Mouse (Mus musculus) forebrain, embryonic 14.5 days (tissue): ENCODE data around the gene Mrpl55. TPM values are rescaled to one million over a fixed set of nuclear protein-coding genes. Genes with fewer than 3 reads are reported as not detected.
"Not testable (repeated sequence)": the region's sequence is repeated elsewhere in the genome, so short reads cannot be mapped to it uniquely, and the experiment has no call there.

Source experiments
- ATAC-seq: fragments of 200-750 bp; cut with Nextera tagmentation; 2 replicates; pipeline ENCODE4 v1.8.0; 2017; ENCODE audit warnings: mild to moderate bottlenecking, moderate library complexity
- DNase-seq: peaks from one replicate; pipeline ENCODE4 v3.0.0-alpha.2; 2015; ENCODE audit warnings: low spot score
- H3K27ac ChIP-seq: fragments of 300-500 bp; sonication (generic); 2 replicates; pipeline ENCODE4 v1.5.1; 2014; ENCODE audit warnings: low read depth, mild to moderate bottlenecking, control low read depth, low read length, moderate library complexity
- H3K27me3 ChIP-seq: fragments of 300-500 bp; sonication (generic); replicated peaks from 2 replicates; pipeline ENCODE4 v1.6.1; 2014; ENCODE audit warnings: low read length, control low read depth, mixed read lengths; ENCODE audit not compliant: control insufficient read depth, insufficient read depth
- H3K36me3 ChIP-seq: fragments of 300-500 bp; sonication (generic); 2 replicates; pipeline ENCODE4 v1.6.1; 2014; ENCODE audit warnings: low read length, control low read depth; ENCODE audit not compliant: control insufficient read depth, insufficient read depth
- H3K4me1 ChIP-seq: fragments of 300-500 bp; sonication (generic); 2 replicates; pipeline ENCODE4 v1.6.1; 2014; ENCODE audit warnings: antibody characterized with exemption, low read length, control low read depth; ENCODE audit not compliant: control insufficient read depth, insufficient read depth
- H3K4me2 ChIP-seq: fragments of 300-500 bp; sonication (generic); 2 replicates; pipeline ENCODE4 v1.6.1; 2014; ENCODE audit warnings: mild to moderate bottlenecking, control low read depth, low read length
- H3K4me3 ChIP-seq: fragments of 300-500 bp; sonication (generic); 2 replicates; pipeline ENCODE4 v1.5.1; 2014; ENCODE audit warnings: low read depth, low read length, control low read depth
- H3K9ac ChIP-seq: fragments of 300-500 bp; sonication (generic); 2 replicates; pipeline ENCODE4 v1.6.1; 2014; ENCODE audit warnings: mild to moderate bottlenecking, low read length, control low read depth, moderate library complexity
- H3K9me3 ChIP-seq: fragments of 300-500 bp; sonication (generic); replicated peaks from 2 replicates; pipeline ENCODE4 v1.6.1; 2016; ENCODE audit warnings: low read length, control low read depth, mixed read lengths; ENCODE audit not compliant: control insufficient read depth
- WGBS: fragments of 180-500 bp; shearing (Covaris S2); extraction: QIAGEN DNeasy Blood & Tissue Kit; methylation state at CpG from one replicate; pipeline ENCODE4 v1.1.7; 2014; 5-methylcytosine and 5-hydroxymethylcytosine counted together
- polyA plus RNA-seq: library from polyadenylated mRNA; unstranded; fragments of >200 nt; fragmentation: Nextera tagmentation; extraction: Ambion mirVana; gene quantifications from 2 replicates; pipeline ENCODE4 v1.2.1, GENCODE M21; 2014

Gene Mrpl55
- polyA plus RNA-seq, 1 experiment from 2014 or later = 119 TPM

DNA sequence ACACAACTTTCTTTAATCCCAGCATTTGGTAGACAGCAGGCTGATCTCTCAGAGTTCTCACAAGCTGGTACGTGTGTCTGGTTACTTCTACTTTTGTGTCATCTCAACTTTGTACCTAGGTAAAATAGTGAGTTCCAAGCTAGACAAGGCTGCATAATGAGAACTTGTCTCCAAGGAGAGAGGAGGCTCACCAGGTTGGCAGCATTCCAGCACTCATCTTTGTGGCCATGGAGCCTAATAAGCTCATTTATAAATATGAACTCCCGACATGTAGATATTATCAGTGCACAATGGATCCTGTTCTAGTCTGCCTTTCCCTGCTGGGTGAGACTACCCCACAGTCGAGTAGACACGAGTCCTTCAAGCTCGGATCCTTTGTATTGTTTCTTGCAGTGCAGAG, 7.3 kb downstream of the Mrpl55 start:
- Histone ChIP-seq H3K27ac (no peak overlapping the region), H3K4me1 (peaks cover 5% of the 10 kb centered on the region; the same call in 1 of the 2 replicates), H3K9me3 (no peaks in the 10 kb centered on the region), H3K4me2 (peak overlapping the region; percentile 73; the same call in 1 of the 2 replicates), H3K27me3 (no peaks in the 10 kb centered on the region), H3K36me3 (peaks cover 61% of the 10 kb centered on the region), H3K9ac (no peak overlapping the region), H3K4me3 (no peak overlapping the region)
- 65% methylated on average over 5 of the region's 5 CpGs for WGBS
- DNase-seq (no peak), ATAC-seq (no peak)

DNA sequence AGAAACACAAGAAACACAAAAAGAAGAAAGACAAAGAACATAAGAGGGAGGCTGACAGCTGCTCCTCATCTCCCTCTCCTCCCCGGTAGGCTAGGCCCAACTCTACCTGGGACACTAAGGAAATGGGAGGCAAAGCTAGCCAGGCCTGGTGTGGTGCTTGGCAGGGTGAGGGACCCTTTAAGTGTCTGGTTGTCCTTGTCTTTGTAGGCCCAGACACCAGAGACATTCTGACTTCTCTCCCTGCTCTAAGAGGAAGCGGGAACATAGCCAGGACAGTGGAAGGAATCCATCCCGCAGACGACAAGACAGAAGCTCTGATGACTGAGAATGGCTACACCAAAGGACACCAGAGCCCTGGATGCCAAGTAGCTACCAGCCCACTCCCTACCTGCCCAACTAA, 7.7 kb downstream of the Mrpl55 start:
- DNase-seq (no peak), ATAC-seq (no peak)
- Histone ChIP-seq H3K4me2 (no peak overlapping the region), H3K27ac (no peak overlapping the region), H3K27me3 (no peaks in the 10 kb centered on the region), H3K4me3 (no peak overlapping the region), H3K36me3 (peaks cover 62% of the 10 kb centered on the region), H3K9me3 (no peaks in the 10 kb centered on the region), H3K9ac (no peak overlapping the region), H3K4me1 (peaks cover 5% of the 10 kb centered on the region; the same call in 1 of the 2 replicates)
- WGBS = 79% methylated on average over 4 of the region's 4 CpGs

DNA sequence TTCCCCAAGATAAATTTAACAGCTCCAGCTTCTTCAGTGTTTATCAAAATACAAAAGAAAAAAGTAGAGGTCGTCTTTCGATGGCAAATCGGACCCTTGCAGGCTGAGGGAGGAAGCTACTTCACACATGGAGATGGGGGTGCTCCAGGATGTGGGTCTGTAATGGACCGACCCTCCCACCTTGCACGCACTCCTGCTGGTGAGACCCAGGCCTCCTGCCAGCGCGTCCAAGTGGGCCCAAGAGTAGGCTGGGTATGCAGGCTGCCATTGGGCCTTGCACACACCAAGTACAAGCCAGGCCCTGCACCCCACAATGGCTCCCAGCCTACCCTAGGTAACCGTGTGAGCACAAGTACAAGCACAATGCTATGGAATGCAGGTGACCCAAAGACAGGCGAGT, 9.3 kb downstream of the Mrpl55 start:
- H3K4me2 ChIP-seq, H3K27ac ChIP-seq, H3K4me3 ChIP-seq, H3K9ac ChIP-seq, H3K9me3 ChIP-seq, H3K4me1 ChIP-seq, H3K27me3 ChIP-seq, ATAC-seq, DNase-seq: not testable (repeated sequence)
- 94% methylated on average over 9 of the region's 9 CpGs for WGBS
- peaks cover 50% of the 10 kb centered on the region for H3K36me3 ChIP-seq

DNA sequence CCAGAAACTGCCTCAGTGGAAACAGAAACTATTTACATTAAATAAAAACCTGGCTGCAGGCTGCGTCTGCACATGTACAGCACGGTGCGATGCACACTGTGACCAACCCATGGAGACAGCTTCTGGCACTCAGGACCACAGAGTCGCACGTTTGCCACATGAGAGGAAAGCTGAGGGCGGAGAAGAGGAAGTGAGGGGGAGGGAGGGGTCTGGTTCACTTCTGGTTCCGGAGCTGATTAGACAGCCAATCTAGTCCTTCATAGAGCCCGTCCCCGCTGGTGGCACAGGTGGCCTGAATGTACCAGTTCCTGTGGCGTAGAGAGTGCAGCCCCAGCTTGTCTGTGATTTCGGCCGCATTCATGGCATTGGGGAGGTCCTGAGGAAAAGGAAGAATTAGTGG, 10.0 kb downstream of the Mrpl55 start:
- H3K4me2 ChIP-seq, H3K9ac ChIP-seq, ATAC-seq, H3K9me3 ChIP-seq, H3K27ac ChIP-seq, H3K27me3 ChIP-seq, DNase-seq, H3K4me1 ChIP-seq, H3K4me3 ChIP-seq: not testable (repeated sequence)
- peaks cover 49% of the 10 kb centered on the region for H3K36me3 ChIP-seq
- whole genome bisulfite sequencing = 90% methylated on average over 12 of the region's 12 CpGs

DNA sequence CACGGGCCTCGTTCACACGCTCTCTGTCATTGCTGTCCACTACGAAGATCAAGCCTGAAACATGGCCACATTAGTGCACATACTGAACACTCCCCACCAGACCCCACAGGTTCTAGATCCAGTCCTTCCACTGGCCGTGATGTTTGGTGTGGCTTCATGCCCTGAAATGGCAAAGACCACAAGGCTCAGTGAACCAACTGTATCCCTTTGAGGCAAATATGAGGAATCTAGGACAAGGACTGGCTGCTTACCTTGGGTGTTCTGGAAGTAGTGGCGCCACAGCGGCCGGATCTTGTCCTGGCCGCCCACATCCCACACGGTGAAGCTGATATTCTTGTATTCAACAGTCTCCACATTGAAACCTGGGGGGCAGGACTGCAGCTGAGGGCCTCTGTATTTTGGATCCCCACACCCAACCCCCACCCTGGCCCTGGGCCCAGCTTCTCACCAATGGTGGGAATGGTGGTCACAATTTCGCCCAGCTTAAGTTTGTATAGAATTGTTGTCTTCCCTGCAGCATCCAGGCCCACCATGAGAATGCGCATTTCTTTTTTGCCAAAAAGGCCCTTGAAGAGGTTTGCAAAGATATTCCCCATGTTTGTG, 10.7 kb downstream of the Mrpl55 start:
- no peak overlapping the region for H3K4me2 ChIP-seq
- no peak overlapping the region for H3K4me3 ChIP-seq
- ATAC-seq (no peak), DNase-seq (no peak)
- no peaks in the 10 kb centered on the region for H3K9me3 ChIP-seq
- no peak overlapping the region for H3K9ac ChIP-seq
- no peaks in the 10 kb centered on the region for H3K27me3 ChIP-seq
- no peak overlapping the region for H3K27ac ChIP-seq
- WGBS = 91% methylated on average over 12 of the region's 12 CpGs
- H3K4me1 ChIP-seq = peaks cover 2% of the 10 kb centered on the region; the same call in 1 of the 2 replicates
- H3K36me3 ChIP-seq = peaks cover 49% of the 10 kb centered on the region

DNA sequence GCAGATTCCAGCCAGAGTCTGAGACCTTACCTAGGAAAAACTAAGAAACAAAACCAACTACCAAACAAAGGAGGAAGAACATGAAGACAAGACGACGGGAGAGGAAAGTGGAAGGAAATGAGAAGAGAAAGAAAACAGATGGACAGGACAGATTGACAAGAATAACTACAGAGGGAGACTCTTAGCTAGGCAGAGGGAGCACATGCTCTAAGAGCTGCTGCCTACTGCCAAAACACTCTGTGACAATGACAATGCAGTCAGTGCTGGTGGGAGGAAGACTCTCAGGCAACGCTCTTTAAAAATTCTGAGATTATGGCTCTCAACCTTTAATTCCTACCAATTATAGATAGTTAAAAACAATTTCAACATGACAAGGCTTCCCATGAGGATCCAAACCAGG, 14.7 kb downstream of the Mrpl55 start:
- 79% methylated on average over 3 of the region's 3 CpGs for WGBS
- H3K4me1 ChIP-seq = no peaks in the 10 kb centered on the region
- H3K4me3 ChIP-seq = no peak overlapping the region
- no peak overlapping the region for H3K27ac ChIP-seq
- H3K9ac ChIP-seq = no peak overlapping the region
- no peaks in the 10 kb centered on the region for H3K9me3 ChIP-seq
- H3K4me2 ChIP-seq = no peak overlapping the region
- DNase-seq (peak; percentile 35), ATAC-seq (no peak; the same call in 1 of the 2 replicates)
- no peaks in the 10 kb centered on the region for H3K27me3 ChIP-seq
- H3K36me3 ChIP-seq = peaks cover 31% of the 10 kb centered on the region

DNA sequence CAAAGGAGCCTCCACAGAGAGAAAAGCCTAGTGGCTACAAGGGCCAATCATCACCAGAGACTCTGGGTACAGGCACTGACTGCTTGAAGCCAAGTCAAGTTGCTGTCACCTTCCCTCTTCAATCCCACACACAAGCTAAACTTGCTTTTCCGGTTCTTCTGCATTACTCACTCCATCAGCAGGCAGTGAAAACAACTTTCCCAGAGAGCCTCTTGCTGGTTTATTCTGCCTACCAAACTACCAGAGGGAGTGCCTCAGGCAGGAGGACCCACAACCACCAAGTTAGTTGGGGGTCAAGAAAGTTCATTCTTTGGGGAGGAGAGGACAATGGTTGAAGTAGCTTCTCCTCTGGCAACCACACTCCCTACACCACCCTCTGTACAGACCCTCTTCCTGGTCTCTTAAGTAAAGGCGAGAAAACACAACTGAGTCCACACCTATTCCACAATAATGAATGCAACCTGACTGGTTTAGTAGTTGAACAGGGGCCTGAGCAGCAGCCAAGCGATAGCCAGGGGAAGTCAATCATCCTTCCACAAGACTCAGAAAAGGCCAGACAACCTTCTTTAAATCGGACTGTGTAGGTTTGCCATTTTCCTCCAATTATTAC, 16.2 kb downstream of the Mrpl55 start:
- Histone ChIP-seq H3K9ac (no peak overlapping the region), H3K27ac (no peak overlapping the region), H3K36me3 (peaks cover 23% of the 10 kb centered on the region), H3K4me3 (no peak overlapping the region), H3K4me1 (0 out of 2 replicates have a peak, but pooled peaks cover under 1% of the 10 kb centered on the region), H3K4me2 (no peak overlapping the region), H3K27me3 (no peaks in the 10 kb centered on the region), H3K9me3 (no peaks in the 10 kb centered on the region)
- ATAC-seq = no peak
- DNase-seq = no peak
- WGBS = 87% methylated on average over 4 of the region's 4 CpGs

DNA sequence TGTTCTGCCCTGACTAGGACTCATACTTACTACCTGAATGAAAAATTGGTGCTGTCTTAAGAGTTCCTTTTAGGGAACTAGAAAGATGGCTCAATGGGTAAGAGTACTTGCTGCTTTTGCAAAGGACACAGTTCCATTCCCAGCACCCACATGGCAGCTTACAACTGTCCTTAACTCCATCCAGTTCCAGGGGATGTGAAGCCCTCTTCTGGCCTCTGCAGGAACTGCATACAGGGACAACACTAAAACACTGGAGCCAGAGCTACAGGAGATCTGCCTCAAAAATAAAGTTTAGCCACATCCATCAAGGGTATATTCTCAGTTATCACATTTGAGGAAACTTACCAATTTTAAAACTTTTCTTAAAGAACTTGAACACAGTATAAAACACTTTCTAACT, 16.8 kb downstream of the Mrpl55 start:
- H3K4me2 ChIP-seq = no peak overlapping the region
- DNase-seq = no peak
- H3K9ac ChIP-seq = no peak overlapping the region
- 0 out of 2 replicates have a peak, but pooled peaks cover 4% of the 10 kb centered on the region for H3K4me1 ChIP-seq
- no peaks in the 10 kb centered on the region for H3K9me3 ChIP-seq
- H3K27me3 ChIP-seq = no peaks in the 10 kb centered on the region
- ATAC-seq = no peak
- H3K4me3 ChIP-seq = no peak overlapping the region
- peaks cover 21% of the 10 kb centered on the region for H3K36me3 ChIP-seq
- H3K27ac ChIP-seq = no peak overlapping the region

DNA sequence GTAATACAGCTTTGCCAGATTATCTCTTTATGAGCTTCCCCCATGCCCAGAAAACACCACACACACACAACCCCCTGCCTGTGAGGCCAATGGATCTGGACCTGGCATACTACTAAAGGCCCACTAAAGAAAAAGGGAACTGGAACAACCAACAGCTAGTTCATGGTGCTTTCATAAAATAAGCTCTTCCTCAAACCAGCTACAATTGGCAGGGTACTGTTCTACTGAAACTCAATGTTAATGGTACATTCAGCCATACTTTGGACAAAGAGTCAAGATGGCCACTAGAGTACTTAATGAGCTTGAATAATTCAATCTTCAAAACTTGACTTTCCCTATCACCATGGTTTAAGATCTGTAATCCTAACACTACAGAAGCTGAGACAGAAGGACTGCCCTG, 19.3 kb downstream of the Mrpl55 start:
- peaks cover 20% of the 10 kb centered on the region for H3K4me1 ChIP-seq

More for the DNA sequence above, 19.3 kb downstream of the Mrpl55 start:
- H3K36me3 ChIP-seq = peaks cover 10% of the 10 kb centered on the region; the same call in 1 of the 2 replicates
- no peak overlapping the region for H3K4me3 ChIP-seq
- ATAC-seq = no peak
- H3K9me3 ChIP-seq = no peaks in the 10 kb centered on the region
- no peak for DNase-seq
- H3K27ac ChIP-seq = no peak overlapping the region
- H3K9ac ChIP-seq = no peak overlapping the region
- H3K4me2 ChIP-seq = no peak overlapping the region
- no peaks in the 10 kb centered on the region for H3K27me3 ChIP-seq
